Mouse (Mus musculus) megakaryocyte-erythroid progenitor cell, adult 5 weeks (primary cell): ENCODE data around the gene Xrcc2. TPM values are rescaled to one million over a fixed set of nuclear protein-coding genes. Genes with fewer than 3 reads are reported as not detected.

Experiments used
- polyA plus RNA-seq: library from polyadenylated mRNA; stranded (reverse); fragments of >175 nt; gene quantifications from 2 replicates; pipeline ENCODE4 v1.2.3, GENCODE M21; 2012

Gene Xrcc2
- 11.9 and 14.6 TPM in 2 replicates for polyA plus RNA-seq

DNA sequence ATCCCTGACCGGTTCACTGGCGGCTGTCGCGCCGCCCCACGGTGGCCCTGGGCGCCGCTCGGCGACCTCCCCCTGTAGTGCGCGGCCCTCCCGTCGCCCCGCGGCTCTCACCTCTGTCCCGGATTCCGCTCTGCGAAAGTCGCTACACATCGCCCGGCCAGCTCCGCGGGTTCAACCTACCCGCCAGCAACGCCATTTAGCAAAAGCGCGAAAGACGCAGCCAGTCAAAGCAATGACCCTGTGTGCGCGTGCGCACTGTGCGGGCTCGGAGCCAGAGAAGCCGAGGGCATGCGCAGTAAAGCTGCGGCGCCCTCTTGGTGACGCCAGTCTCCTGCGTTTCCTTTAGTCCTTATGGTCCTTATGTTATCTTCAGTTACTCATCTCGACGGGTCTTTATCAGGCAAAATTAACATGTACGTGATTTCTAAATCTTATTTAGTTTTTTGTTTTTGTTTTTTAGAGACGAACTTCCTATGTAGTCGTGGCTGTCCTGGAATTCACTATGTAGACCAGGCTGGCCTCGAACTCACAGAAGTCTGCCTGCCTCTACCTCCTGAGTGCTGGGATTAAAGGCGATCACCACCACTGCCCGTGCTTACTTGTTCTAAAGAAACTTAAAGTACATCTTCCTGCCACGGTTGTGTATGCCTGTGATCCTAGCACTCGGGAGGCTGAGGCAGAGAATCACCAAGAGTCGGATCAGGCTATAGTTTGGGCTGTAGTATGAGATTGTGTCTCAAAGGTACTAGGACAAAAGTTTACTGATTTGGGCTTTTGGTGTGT, at the start of gene Xrcc2:
Xrcc2 (minus strand) TSS at position 259 of the 783 bp plus-strand sequence.

Other genes with a start within 250 kb of the Xrcc2 start
- gene Kmt2c, start 207.0 kb downstream of the Xrcc2 start, polyA plus RNA-seq: 3.8 and 6.3 TPM in 2 replicates
- not detected in 2 replicates for gene Cct8l1, start 189.8 kb downstream of the Xrcc2 start, polyA plus RNA-seq
- gene Actr3b, start 54.2 kb upstream of the Xrcc2 start, polyA plus RNA-seq: 0.09 and 0.11 TPM in 2 replicates
- 0.02 TPM in 1 of 2 replicates, not detected in the other for gene Gm21663, start 236.6 kb upstream of the Xrcc2 start, polyA plus RNA-seq
- gene Gm21671, start 248.6 kb upstream of the Xrcc2 start, polyA plus RNA-seq: not detected in 2 replicates